Mouse (Mus musculus) layer of hippocampus, postnatal 36 days (tissue): ENCODE results near the gene Zmynd15. TPM values are rescaled to one million over a fixed set of nuclear protein-coding genes. Genes with fewer than 3 reads are reported as not detected.
"Not testable (repeated sequence)": the region's sequence is repeated elsewhere in the genome, so short reads cannot be mapped to it uniquely, and the experiment has no call there.

ENCODE experiments used
- DNase-seq, 2 experiments: peaks; one replicate each; pipeline ENCODE4 v3.0.0; 2022
- total RNA-seq, 2 experiments: library from RNA; stranded (reverse); gene quantifications; 2 replicates each; pipeline ENCODE4 v1.2.3; 2021

Gene Zmynd15
- under 1 TPM; 0.25 to 0.46 TPM for total RNA-seq

- DNase-seq: no peak
These were observed at the start of gene Zmynd15 for GRCm38 (mm10) chr11:70458688-70459600. TSS of gene Zmynd15 (plus strand) at chr11:70459433.

- peak; percentile 92 to 93 for DNase-seq
These were observed 49.5 kb upstream of the Zmynd15 start, which contains the start of gene Pelp1 for GRCm38 (mm10) chr11:70409594-70410296. TSS of gene Pelp1 (minus strand) at chr11:70410031.

- no peak for DNase-seq
These were observed 49.0 kb upstream of the Zmynd15 start for GRCm38 (mm10) chr11:70410297-70410643.

- DNase-seq: no peak
These were observed 46.6 kb upstream of the Zmynd15 start for GRCm38 (mm10) chr11:70412591-70412990.

GRCm38 (mm10) chr11:70413961-70414360 is 45.3 kb upstream of the Zmynd15 start:
- peak; percentile 49 to 67 for DNase-seq

- no peak for DNase-seq
These were observed 41.0 kb upstream of the Zmynd15 start for GRCm38 (mm10) chr11:70418199-70418598.

- no peak for DNase-seq
These were observed 39.7 kb upstream of the Zmynd15 start for GRCm38 (mm10) chr11:70419486-70419885.

- not testable (repeated sequence) for DNase-seq
These were observed 32.6 kb upstream of the Zmynd15 start for GRCm38 (mm10) chr11:70426598-70426997.

- DNase-seq: no peak
These were observed 27.7 kb upstream of the Zmynd15 start for GRCm38 (mm10) chr11:70431574-70431973.

GRCm38 (mm10) chr11:70432048-70432894 is 27.0 kb upstream of the Zmynd15 start, which contains the start of gene Arrb2:
TSS of gene Arrb2 (plus strand) at chr11:70432635.
- DNase-seq: peak; percentile 99 to 100

GRCm38 (mm10) chr11:70432895-70433568 is 26.2 kb upstream of the Zmynd15 start:
- peak in 1 of 2 experiments; percentile 58 for DNase-seq

- DNase-seq: no peak
These were observed 25.7 kb upstream of the Zmynd15 start for GRCm38 (mm10) chr11:70433569-70433943.

GRCm38 (mm10) chr11:70433951-70434350 is 25.3 kb upstream of the Zmynd15 start:
- DNase-seq: no peak

GRCm38 (mm10) chr11:70435476-70435875 is 23.8 kb upstream of the Zmynd15 start:
- no peak for DNase-seq

GRCm38 (mm10) chr11:70437426-70437825 is 21.8 kb upstream of the Zmynd15 start:
- no peak for DNase-seq

GRCm38 (mm10) chr11:70438728-70439374 is 20.4 kb upstream of the Zmynd15 start:
- no peak for DNase-seq

GRCm38 (mm10) chr11:70440637-70441036 is 18.6 kb upstream of the Zmynd15 start:
- no peak for DNase-seq

- DNase-seq: no peak
These were observed 17.4 kb upstream of the Zmynd15 start for GRCm38 (mm10) chr11:70441882-70442281.

- no peak for DNase-seq
These were observed 15.3 kb upstream of the Zmynd15 start for GRCm38 (mm10) chr11:70443964-70444363.

- no peak for DNase-seq
These were observed 14.6 kb upstream of the Zmynd15 start for GRCm38 (mm10) chr11:70444667-70445066.

- DNase-seq: no peak
These were observed 12.5 kb upstream of the Zmynd15 start for GRCm38 (mm10) chr11:70446756-70447155.
